Mouse (Mus musculus) liver, embryonic 14.5 days (tissue): Measurements from ENCODE around the gene Znrf3. TPM values are rescaled to one million over a fixed set of nuclear protein-coding genes. Genes with fewer than 3 reads are reported as not detected.

Experiments used
- ATAC-seq: fragments of 200-750 bp; cut with Nextera tagmentation; 2 replicates; pipeline ENCODE4 v1.8.0; 2017; ENCODE audit warnings: moderate number of reproducible peaks, mild to moderate bottlenecking, moderate library complexity; ENCODE audit not compliant: insufficient read depth
- DNase-seq, 3 experiments: peaks; one replicate each; pipeline ENCODE4 v3.0.0-alpha.2; 2012 to 2013; ENCODE audit warnings: low read depth in 3 of 3, low spot score in 3 of 3
- H3K27ac ChIP-seq: fragments of 300-500 bp; sonication (generic); 2 replicates; pipeline ENCODE4 v1.5.1; 2014; ENCODE audit warnings: moderate library complexity, mild to moderate bottlenecking, control low read depth, inconsistent platforms
- H3K27me3 ChIP-seq: fragments of 300-500 bp; sonication (generic); 2 replicates; pipeline ENCODE4 v1.6.1; 2014; ENCODE audit warnings: mild to moderate bottlenecking, low read length, moderate library complexity; ENCODE audit not compliant: control insufficient read depth, insufficient read depth
- H3K36me3 ChIP-seq: fragments of 300-500 bp; sonication (generic); replicated peaks from 2 replicates; pipeline ENCODE4 v1.6.1; 2014; ENCODE audit warnings: low read depth; ENCODE audit not compliant: control insufficient read depth, insufficient read depth
- H3K4me1 ChIP-seq, 2 experiments: fragments of 200-500 bp in 1 of 2; fragments of 300-500 bp in 1 of 2; sonication (generic) in 1 of 2; replicated peaks; 2 replicates each; pipeline ENCODE4 v1.6.1; 2012 to 2014; ENCODE audit warnings: antibody characterized with exemption in 1 of 2, inconsistent platforms in 1 of 2, low read length in 1 of 2; ENCODE audit not compliant: control insufficient read depth in 2 of 2, insufficient read depth in 2 of 2
- H3K4me2 ChIP-seq: fragments of 300-500 bp; sonication (generic); 2 replicates; pipeline ENCODE4 v1.6.1; 2014; ENCODE audit warnings: low read depth, mild to moderate bottlenecking, control low read depth, moderate library complexity
- H3K4me3 ChIP-seq, 2 experiments: fragments of 200-500 bp in 1 of 2; fragments of 300-500 bp in 1 of 2; sonication (generic) in 1 of 2; 2 replicates each; pipeline ENCODE4 v1.5.1; 2012 to 2014; ENCODE audit warnings: low read depth in 2 of 2, low read length in 2 of 2, mild to moderate bottlenecking in 2 of 2, control low read depth in 1 of 2, inconsistent platforms in 1 of 2, moderate library complexity in 1 of 2; ENCODE audit not compliant: insufficient read depth in 1 of 2
- H3K9ac ChIP-seq: fragments of 300-500 bp; sonication (generic); replicated peaks from 2 replicates; pipeline ENCODE4 v1.6.1; 2014; ENCODE audit warnings: mild to moderate bottlenecking, control low read depth, moderate library complexity
- H3K9me3 ChIP-seq: fragments of 300-500 bp; sonication (generic); 2 replicates; pipeline ENCODE4 v1.6.1; 2016; ENCODE audit warnings: low read length, mixed read lengths; ENCODE audit not compliant: control insufficient read depth
- CTCF ChIP-seq: IDR thresholded peaks from 2 replicates; pipeline ENCODE4 v1.5.1; 2016; ENCODE audit warnings: antibody characterized with exemption, low read depth, control low read depth
- EP300 ChIP-seq: IDR thresholded peaks from 2 replicates; pipeline ENCODE4 v1.6.1; 2016; ENCODE audit warnings: antibody characterized with exemption, low read depth
- WGBS: fragments of 180-500 bp; shearing (Covaris S2); extraction: QIAGEN DNeasy Blood & Tissue Kit; methylation state at CpG from one replicate; pipeline ENCODE4 v1.1.7; 2014; ENCODE audit not compliant: insufficient replicate concordance; 5-methylcytosine and 5-hydroxymethylcytosine counted together
- polyA plus RNA-seq, 2 experiments: library from polyadenylated mRNA; depleted of rRNA in 1 of 2; stranded (reverse) in 1 of 2; unstranded in 1 of 2; fragments of >200 nt; fragmentation: Nextera tagmentation in 1 of 2; extraction: Ambion mirVana in 1 of 2; gene quantifications; 2 replicates each; pipeline versions ENCODE4 v1.2.1 to v1.2.3; 2012 to 2014

Znrf3 gene
- polyA plus RNA-seq, 2 experiments: 1.4 to 2.4 TPM

DNA sequence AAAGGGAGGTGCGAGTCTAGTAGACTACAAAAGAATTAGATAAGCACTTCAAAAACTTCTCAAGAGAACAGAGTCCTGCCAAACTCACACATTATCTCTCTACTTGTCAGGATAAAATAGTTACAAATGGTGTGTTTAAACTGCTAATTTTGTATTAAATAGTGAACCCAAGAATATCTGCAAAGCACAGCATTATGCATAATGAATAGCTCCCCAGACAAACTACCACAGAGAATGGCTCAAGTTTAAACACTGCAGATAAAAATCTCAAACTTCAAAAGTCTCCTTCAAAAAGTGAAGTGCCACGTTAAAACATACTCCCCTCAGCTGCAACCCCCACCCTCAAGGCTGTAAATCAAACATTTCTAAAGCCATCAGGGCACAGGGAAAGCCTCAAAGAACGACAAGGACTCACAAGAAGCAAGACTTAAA lies 2.0 kb downstream of the Znrf3 start:
- Histone ChIP-seq H3K4me2 (peak overlapping the region; percentile 75), H3K27me3 (no peaks in the 10 kb centered on the region; the same call in 1 of the 2 replicates), H3K36me3 (no peaks in the 10 kb centered on the region), H3K9ac (no peak overlapping the region), H3K27ac (no peak overlapping the region), H3K9me3 (no peaks in the 10 kb centered on the region), H3K4me1 (peaks cover 9 to 16% of the 10 kb centered on the region in 2 experiments), H3K4me3 (no peak overlapping the region; a peak in 1 of 4 replicates)
- ATAC-seq (no peak), DNase-seq (no peak)
- TF ChIP-seq CTCF (no peak), EP300 (no peak)
- 13% methylated on average over 3 of the region's 3 CpGs for WGBS

DNA sequence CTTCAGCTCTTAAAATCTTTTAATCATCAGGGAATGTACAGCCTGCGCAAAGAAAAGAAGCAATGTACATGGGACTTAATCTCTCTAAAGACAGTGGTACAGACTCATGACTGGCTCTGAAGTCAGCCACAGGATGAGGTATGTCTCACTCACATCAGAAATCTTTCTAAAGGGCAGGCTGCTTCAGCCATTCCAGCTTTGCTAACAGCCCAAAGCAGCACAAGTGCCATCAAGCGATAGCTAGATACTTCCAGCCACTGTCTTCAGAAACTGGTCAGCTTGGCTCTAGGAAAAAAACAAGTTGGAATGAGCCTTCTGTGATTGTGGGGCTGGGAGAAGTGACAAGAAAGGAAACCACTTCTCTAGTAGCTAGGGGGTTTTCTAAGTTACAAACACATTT lies 7.0 kb downstream of the Znrf3 start:
- no peak overlapping the region for H3K4me3 ChIP-seq
- no peak overlapping the region for H3K4me2 ChIP-seq
- WGBS: 72% methylated on average over 2 of the region's 2 CpGs
- no peaks in the 10 kb centered on the region; the same call in 1 of the 2 replicates for H3K27me3 ChIP-seq
- H3K9me3 ChIP-seq: no peaks in the 10 kb centered on the region
- H3K36me3 ChIP-seq: no peaks in the 10 kb centered on the region
- H3K4me1 ChIP-seq: peaks cover 2 to 3% of the 10 kb centered on the region in 2 experiments; a peak in 3 of 4 replicates
- H3K9ac ChIP-seq: no peak overlapping the region
- DNase-seq (no peak), ATAC-seq (no peak)
- TF ChIP-seq CTCF: no peak
- no peak for TF ChIP-seq EP300
- H3K27ac ChIP-seq: no peak overlapping the region

DNA sequence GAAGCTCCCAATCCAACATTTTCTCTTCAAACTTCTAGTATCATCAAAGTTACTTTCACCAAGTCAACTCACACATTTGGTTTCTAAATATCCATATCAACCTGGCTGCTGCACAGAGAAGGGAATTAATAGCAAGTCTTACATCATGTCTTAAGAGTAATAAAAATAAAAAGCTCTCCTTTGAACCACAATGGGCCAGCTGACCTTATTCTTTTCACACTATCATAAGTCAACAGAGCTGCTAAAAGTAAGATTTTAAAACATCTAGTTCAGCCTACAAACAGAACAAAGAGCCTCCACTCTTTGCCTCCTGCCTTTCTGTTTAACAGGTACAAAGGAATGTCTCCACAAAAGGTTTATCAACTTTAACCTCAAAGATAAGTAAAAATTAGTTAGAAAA lies 7.7 kb downstream of the Znrf3 start:
- Histone ChIP-seq H3K4me3 (no peak overlapping the region), H3K9ac (no peak overlapping the region), H3K4me1 (0 out of 4 replicates have a peak, but pooled peaks cover 0 to 2% of the 10 kb centered on the region in 2 experiments), H3K27ac (no peak overlapping the region), H3K9me3 (no peaks in the 10 kb centered on the region), H3K36me3 (no peaks in the 10 kb centered on the region), H3K4me2 (no peak overlapping the region), H3K27me3 (no peaks in the 10 kb centered on the region)
- DNase-seq (no peak), ATAC-seq (no peak)
- TF ChIP-seq CTCF: no peak
- no peak for TF ChIP-seq EP300

DNA sequence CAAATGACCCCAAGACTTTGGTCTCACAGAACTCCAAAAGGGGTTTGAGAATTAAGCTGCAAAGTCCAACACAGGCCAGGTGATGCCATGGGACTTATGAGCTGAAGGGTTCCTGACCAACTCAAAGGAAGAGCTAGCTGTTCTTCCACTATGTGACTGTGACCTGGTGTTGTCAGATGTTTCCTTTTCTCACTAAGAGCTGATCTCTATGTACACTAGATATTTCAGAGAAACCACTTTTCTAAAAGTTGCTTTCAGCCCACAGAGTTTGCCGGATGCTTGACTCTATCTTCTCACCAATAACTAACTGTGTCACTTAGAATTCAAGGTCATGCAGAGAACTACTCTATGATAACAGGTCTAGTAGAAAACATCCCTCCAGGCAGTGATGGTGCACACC lies 9.2 kb downstream of the Znrf3 start:
- ATAC-seq (no peak), DNase-seq (no peak)
- no peak overlapping the region for H3K27ac ChIP-seq
- no peaks in the 10 kb centered on the region for H3K27me3 ChIP-seq
- H3K9ac ChIP-seq: no peak overlapping the region
- no peak for TF ChIP-seq CTCF
- TF ChIP-seq EP300: no peak
- WGBS: 67% methylated on average over 1 of the region's 1 CpGs
- no peak overlapping the region for H3K4me3 ChIP-seq
- no peaks in the 10 kb centered on the region for H3K9me3 ChIP-seq
- H3K36me3 ChIP-seq: no peaks in the 10 kb centered on the region
- no peak overlapping the region for H3K4me2 ChIP-seq
- H3K4me1 ChIP-seq: peaks cover 0 to 2% of the 10 kb centered on the region in 2 experiments; a peak in 1 of 4 replicates

DNA sequence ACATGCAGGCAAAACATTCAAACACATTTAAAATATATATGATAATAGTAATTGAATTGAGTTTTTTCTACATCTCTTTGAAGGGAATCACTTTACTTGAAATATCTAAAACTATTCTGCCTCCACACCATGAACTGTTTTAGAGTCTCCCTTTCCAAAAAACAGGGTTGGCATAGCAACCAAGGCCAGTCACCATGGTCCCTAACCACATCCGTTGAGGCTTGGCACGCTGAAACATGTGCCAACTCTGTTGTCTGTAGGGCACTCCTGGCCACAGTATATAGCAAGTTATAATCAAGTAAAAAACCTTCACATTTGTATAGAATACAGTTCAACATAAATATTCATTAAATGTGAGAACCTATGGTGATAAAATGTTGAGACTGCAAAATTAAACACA lies 12.3 kb downstream of the Znrf3 start:
- 55% methylated on average over 2 of the region's 2 CpGs for WGBS
- Histone ChIP-seq H3K9ac (no peak overlapping the region), H3K4me1 (peaks cover 0 to 11% of the 10 kb centered on the region in 2 experiments; a peak in 3 of 4 replicates), H3K4me3 (no peak overlapping the region), H3K4me2 (no peak overlapping the region), H3K27me3 (no peaks in the 10 kb centered on the region), H3K9me3 (no peaks in the 10 kb centered on the region), H3K36me3 (no peaks in the 10 kb centered on the region), H3K27ac (no peak overlapping the region)
- DNase-seq: no peak
- no peak for ATAC-seq
- TF ChIP-seq EP300 (no peak), CTCF (no peak)
